ENCODE assay signal across 33 mouse cellular contexts in genomic region chr2:157353183-157353582, GRCm38 (mm10). TPM values are rescaled to one million over a fixed set of nuclear protein-coding genes. Genes with fewer than 3 reads are reported as not detected.
"Had no signal": no experiment of that assay in that cellular context is flagged by ENCODE, and none has a peak within 500 bp of the region (broad histone marks: within the 10 kb centered on the region; RNA-seq: fewer than 3 reads in every experiment).

No protein-coding gene starts in this region.

- H3K36me3 ChIP-seq: embryonic facial prominence, embryonic 12.5 days; embryonic facial prominence, embryonic 13.5 days; embryonic facial prominence, embryonic 15.5 days; forebrain, embryonic 10.5 days; forebrain, embryonic 12.5 days; forebrain, embryonic 15.5 days had no signal

- H3K4me1 ChIP-seq: embryonic facial prominence, embryonic 13.5 days had no signal

- H3K4me3 ChIP-seq: embryonic facial prominence, embryonic 12.5 days; embryonic facial prominence, embryonic 13.5 days; embryonic facial prominence, embryonic 15.5 days; erythroblast, embryonic 14.5 days; forebrain, embryonic 10.5 days; forebrain, embryonic 12.5 days; forebrain, embryonic 13.5 days; forebrain, embryonic 15.5 days; gastrocnemius, adult 2 months; heart, adult 2 months had no signal

- H3K4me2 ChIP-seq: embryonic facial prominence, embryonic 12.5 days; embryonic facial prominence, embryonic 13.5 days; embryonic facial prominence, embryonic 15.5 days; forebrain, embryonic 12.5 days; forebrain, embryonic 13.5 days; forebrain, embryonic 15.5 days had no signal

- H3K27me3 ChIP-seq: embryonic facial prominence, embryonic 12.5 days; embryonic facial prominence, embryonic 13.5 days; embryonic facial prominence, embryonic 15.5 days; forebrain, embryonic 12.5 days; forebrain, embryonic 13.5 days; forebrain, embryonic 15.5 days had no signal

- H3K9ac ChIP-seq: embryonic facial prominence, embryonic 12.5 days; embryonic facial prominence, embryonic 13.5 days; embryonic facial prominence, embryonic 15.5 days; forebrain, embryonic 12.5 days; forebrain, embryonic 13.5 days; forebrain, embryonic 15.5 days; forebrain, postnatal 0 days had no signal

- H3K9me3 ChIP-seq: embryonic facial prominence, embryonic 12.5 days; embryonic facial prominence, embryonic 13.5 days; embryonic facial prominence, embryonic 15.5 days; forebrain, embryonic 10.5 days; forebrain, embryonic 12.5 days; forebrain, embryonic 15.5 days had no signal

- H3K27ac ChIP-seq: embryonic facial prominence, embryonic 12.5 days; embryonic facial prominence, embryonic 13.5 days; embryonic facial prominence, embryonic 15.5 days; forebrain, embryonic 10.5 days; forebrain, embryonic 12.5 days; forebrain, embryonic 13.5 days; forebrain, embryonic 15.5 days; gastrocnemius, adult 2 months; heart, adult 2 months had no signal

- DNase-seq: cerebellum, adult 8-10 months; cerebellum, adult 9-10 months; cerebellum, adult 9-11 months; cerebellum, postnatal 10 days; cerebellum, postnatal 14 days; cerebellum, postnatal 25 days; cerebellum, postnatal 36 days; embryo, embryonic 11 days; forebrain, postnatal 0 days; gastrocnemius, adult 2 months; gastrocnemius, postnatal 10 days; gastrocnemius, postnatal 14 days; gastrocnemius, postnatal 25 days; gastrocnemius, postnatal 36 days; heart, adult 11 months; heart, adult 18-20 months; heart, adult 2 months had no signal

- ATAC-seq: forebrain, embryonic 13.5 days; forebrain, embryonic 14.5 days; forebrain, embryonic 15.5 days; forebrain, postnatal 0 days had no signal

RNA-seq across cellular contexts. Expression of gene Ghrh, which starts 5.9 kb away (rescaled TPM):
- total RNA-seq: common myeloid progenitor, adult 5-6 weeks; gastrocnemius, adult 18-20 months; gastrocnemius, adult 2 months; gastrocnemius, adult 8-10 months; gastrocnemius, postnatal 10 days; gastrocnemius, postnatal 14 days; gastrocnemius, postnatal 25 days; gastrocnemius, postnatal 36 days; gastrocnemius, postnatal 4 days; granulocyte monocyte progenitor cell, adult 5-6 weeks; heart, adult 18-20 months; heart, adult 2 months; heart, adult 8-10 months had no signal
- polyA plus RNA-seq: cortical plate, adult 2 months; embryonic facial prominence, embryonic 15.5 days; erythroblast, embryonic 14.5 days; forebrain, embryonic 10.5 days; heart, adult 2 months had no signal
